Mouse (Mus musculus) regulatory T cell (primary cell): ENCODE data around the gene Cd247.

Source experiments
- in situ Hi-C: fragments of 300-600 bp; cut with MboI, MseI; formaldehyde crosslinking; loops from one replicate; pipeline ENCODE4 v1.15.1; 2025; ENCODE audit warnings: high pct_unique_total_duplicates

The Cd247 gene

DNA sequence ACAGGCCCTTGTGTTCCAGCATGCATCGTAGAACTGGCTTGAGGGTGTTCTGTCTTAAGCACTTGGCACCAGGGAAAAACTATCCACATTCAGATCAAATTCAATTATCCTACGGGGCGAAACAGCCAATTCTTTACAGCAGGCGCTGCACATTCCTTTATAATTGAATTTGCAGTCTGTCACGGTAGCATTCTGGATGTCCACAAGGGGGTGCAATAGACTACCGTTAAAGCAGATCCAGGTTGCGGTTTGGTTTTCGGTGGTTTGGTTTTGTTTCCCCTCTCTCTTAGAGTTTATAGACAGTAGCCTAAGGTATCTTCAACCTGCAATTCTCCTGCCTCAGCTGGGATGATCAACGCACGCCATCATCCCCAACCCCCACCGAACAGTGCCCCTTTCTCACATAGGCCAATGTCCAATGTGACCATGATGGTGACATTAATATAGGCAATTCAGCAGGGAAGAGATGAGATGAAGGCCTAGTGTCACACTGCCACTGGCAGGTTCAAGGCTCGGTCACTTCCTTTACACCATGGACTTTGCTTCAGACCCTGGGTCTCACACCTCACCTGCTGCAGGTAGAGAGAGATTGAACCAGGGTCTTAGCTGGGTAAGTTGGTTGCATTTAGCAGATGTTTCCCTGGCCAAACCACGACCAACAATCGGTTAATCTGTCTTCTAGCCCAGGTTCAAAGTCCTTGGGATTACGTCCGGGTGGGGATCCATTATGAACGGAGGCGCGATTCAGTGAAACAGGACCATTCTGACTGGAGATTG, 12.8 kb upstream of the Cd247 start:
- in situ Hi-C loops: loop anchor here (5.0 to 10.0 kb wide), 2 partner anchors 377 to 599 kb away; partner anchors contain the start of gene Tada1

DNA sequence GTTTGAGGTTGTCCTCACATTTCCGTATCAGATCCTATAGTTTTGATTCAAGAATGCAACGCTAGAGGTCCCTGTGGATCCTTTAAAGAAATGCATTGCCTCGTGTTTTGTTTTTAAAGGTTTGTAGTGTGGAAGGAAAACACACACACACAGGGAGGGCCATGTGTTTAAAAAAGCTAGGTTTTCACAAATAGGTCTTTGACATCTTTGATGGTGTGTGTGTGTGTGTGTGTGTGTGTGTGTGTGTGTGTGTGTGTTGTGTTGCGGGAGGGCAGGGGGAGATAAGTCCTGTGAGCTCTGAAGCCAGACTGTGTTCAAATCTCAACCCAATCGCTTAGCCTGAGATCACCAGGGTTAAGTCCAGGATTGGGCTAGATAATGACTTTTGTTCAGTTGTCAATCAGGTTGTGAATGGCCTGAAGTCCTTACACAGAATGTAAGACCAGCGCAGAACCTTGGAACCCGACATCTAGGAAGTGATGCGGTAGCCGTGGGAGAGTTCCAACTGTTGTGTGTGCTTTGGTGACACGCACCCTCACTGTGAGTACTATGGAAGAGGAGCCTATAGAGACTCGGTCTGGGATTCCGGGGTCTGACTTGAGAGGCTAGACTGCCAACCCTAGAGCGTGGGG, 8.4 kb upstream of the Cd247 start:
- in situ Hi-C loops: loop anchor here (5.0 to 10.0 kb wide), 3 partner anchors 77 to 595 kb away; partner anchors contain the start of gene Tada1

DNA sequence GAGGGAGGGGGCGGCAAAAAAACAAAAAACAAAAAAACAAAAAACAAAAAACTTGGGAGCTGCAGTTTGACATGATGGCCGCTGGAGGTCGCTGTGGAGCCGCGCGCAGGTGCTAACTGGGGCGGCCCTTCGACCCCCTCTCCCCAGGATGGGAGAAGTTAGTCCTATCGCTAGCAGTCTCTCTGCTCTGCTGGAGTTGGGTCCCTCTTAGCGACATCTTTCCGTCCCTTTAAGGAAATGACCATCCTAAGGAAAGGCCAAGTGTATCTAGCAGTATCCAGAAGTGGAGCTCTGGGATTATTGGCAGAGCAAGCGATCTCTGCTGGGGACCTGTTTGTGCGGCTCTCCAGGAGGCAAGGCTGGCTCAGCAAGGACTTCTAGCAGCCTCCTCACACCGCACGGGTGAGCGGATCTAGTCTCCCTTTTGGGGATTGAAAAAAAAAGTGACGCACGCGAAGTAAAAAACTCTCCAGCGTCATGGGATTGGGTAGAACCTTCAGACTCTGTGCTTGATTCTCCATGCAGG, 7.8 kb upstream of the Cd247 start:
- in situ Hi-C loops: loop anchor here (5.0 kb wide), 1 partner anchor 77 kb away; no protein-coding TSS in a partner anchor

DNA sequence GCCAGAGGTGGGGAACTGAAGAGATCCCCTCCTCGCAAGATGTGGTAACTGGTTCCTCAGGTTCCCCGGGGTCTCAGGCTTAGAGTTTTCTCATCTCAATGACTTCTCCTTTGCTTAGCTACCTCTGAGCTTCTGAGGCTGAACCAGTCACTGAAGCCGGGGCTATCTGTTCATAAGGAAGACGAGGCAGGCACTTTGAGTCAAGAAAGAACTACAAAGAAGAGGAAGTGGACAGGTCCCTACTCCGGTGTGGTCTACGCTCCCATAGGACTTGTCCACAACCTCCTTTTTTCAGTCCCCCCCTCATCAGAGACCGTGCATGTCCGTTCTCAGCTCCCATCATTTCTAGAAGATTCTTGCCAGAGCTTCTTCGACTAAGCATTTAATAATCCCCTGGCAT, 7.1 kb upstream of the Cd247 start:
- in situ Hi-C loops: loop anchor here (5.0 kb wide), 1 partner anchor 76 kb away; no protein-coding TSS in a partner anchor

DNA sequence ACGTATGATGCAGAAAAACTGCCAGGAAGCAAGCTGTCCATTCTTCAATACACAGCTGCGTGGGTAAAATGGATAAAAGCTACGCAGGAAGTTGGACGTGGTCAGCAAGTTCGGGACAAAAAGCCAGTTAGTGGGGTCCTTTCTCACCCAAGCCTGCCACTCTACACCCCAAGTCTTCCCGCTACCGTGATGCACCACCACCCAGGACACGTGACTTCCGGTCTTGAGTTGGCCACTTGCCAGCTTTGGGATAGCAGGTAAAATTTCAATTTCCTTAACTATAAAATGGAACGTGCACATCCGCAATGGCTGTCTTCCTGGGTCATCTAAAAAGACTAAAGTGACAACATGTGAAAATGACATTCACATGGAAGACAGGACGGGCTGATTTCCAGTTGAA, 6.6 kb upstream of the Cd247 start:
- in situ Hi-C loops: loop anchor here (5.0 kb wide), 1 partner anchor 75 kb away; no protein-coding TSS in a partner anchor

DNA sequence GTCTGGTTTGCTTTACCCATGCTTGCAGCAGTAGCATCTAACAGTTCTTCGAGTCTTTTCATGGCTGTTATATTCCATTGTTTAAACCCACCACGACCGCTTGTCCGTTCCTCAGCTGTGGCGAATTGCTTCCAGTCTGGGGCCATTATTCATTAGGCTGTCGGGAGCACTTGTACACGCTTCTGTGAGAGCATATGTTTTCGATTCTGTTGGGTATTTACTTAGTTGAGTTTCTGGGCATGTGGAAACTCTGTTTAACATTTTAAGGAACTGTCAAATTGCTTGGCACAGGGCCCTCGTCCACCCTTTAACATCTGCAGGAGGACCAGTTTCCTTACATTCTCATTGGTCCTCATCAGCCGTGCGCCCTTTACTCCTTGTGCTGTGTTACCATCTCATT, 2.2 kb upstream of the Cd247 start:
- in situ Hi-C loops: no loop called here

DNA sequence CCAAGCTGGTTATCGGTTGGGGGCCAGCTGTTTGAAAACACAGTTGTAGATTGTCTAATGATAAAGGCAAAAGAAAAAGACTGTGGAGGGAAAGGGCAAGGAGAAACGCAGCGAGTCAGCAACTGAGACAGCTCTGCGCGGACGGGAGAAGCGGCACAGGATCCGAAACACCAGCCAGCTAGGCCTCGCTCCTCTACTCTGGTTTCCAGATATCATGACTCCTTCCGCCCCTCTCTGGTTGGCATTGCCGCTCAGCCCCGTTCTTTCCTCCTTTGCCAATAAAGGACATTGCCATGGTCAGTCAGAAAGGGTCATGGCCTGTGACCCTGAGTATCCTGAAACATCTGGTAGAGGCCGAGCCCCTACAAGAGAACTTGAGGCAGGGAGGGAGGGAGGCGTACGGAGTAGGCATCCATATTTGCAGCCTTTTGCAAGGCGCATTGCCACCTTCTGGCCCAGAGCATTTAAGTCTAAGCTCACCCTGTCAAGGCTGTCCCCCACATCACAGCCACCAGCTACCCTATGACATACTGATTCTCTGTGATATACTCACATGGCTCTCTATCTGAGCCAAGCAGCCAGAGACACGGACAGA, 682 bp downstream of the Cd247 start:
- in situ Hi-C loops: no loop called here

DNA sequence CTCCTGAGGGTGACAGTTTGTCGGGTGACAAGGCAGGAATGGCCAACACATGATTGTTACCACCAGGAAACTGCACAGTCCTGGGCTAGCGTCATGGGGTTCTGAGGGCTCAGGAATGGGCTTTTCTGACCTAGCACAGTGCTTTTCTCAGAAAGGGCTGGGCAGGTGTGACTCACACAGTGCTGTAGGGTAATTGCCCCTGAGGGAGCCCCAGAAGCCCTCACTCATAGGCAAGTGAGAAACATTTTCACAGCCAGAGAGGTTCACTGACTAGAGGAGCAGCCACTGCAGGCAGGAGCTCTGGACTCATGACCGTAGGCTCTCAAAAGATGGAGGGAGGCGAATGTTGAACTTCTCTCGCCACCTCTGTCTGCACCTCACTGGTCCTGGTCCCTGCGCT, 1.5 kb downstream of the Cd247 start:
- in situ Hi-C loops: loop anchor here (10.0 kb wide), 2 partner anchors 825 to 1715 kb away; no protein-coding TSS in a partner anchor

DNA sequence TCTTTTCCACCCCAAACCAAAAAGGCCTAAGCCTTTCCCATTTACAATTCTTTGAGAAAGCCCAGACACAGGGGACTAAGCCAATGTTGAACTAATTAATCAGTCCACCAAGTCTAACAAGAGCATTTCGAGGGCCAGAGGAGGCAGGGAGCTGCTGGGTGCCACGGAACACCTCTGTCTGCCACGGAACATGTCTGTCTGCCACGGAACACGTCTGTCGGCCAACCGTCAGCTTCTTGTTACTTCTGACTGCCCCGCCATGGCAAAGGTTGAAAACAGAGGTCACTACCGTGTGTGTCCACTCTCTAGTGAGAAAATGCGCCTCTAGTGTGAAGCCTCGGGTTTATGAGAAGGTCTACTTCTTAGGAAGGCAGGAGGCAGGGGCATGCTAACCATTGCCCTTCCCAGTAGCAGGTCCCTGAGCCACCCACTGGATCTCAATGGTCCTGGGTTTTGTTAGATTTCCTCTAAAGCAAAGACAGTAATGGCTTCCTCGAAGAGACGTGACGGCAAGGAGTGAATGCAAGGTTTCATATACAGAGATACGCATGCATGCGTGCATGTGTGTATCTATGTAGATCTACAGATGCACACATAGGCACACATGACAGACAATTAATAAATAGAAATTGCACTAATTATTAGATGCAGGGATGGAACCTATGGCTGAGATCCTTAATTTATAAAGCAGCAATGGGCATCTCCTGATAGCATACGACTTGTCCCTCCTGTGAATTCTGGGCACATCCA, 2.2 kb downstream of the Cd247 start:
- in situ Hi-C loops: loop anchor here (10.0 kb wide), 2 partner anchors 826 to 1716 kb away; no protein-coding TSS in a partner anchor

DNA sequence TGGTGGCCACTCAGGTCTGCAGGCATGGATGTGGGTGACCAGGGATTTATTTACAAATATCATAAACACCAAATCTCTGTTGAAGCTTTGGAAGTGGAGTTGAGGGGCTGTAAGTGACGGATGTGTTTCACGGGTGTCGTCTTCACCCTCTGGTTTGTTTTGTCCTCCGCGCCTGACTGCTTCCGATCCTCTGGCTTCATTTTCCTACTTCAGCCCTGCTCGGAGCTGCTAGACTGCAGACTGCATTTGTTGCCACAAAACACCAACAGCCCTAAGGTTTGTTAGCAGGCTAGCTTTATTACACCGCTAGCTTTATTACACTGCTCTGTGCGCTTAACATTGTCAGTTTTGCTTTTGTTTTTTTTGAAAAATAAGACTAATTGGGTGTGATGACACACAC, 2.9 kb downstream of the Cd247 start:
- in situ Hi-C loops: loop anchor here (10.0 kb wide), 2 partner anchors 827 to 1717 kb away; no protein-coding TSS in a partner anchor

DNA sequence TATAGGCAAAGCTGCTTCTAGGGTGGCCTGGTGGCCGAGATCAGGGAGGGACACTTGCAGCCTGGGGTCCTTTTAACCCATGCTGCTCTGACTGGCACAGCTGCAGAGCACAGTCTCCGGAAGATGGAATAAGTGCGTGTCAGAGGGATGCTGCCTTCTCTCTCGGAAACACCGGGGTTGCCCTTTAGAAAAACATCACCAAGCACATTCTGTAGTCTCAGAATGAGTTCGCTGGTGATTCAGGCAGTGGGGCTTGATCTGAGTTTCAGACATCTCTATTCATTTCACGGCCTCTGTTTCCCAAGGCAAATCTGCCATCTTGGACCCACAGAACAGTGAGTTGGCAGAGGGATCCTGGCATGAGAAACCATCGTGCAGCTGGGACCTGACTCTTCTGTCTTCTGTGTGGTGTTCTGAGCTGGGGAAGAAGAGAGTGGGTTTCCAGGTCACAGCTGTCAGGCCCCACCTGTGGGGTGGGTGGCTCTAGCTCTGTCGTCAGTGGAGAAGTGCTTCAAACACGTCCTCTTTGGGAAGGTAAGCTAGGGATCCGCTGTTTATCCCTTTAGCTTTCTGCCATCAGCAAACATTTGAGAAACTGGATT, 13.3 kb downstream of the Cd247 start:
- in situ Hi-C loops: no loop called here

DNA sequence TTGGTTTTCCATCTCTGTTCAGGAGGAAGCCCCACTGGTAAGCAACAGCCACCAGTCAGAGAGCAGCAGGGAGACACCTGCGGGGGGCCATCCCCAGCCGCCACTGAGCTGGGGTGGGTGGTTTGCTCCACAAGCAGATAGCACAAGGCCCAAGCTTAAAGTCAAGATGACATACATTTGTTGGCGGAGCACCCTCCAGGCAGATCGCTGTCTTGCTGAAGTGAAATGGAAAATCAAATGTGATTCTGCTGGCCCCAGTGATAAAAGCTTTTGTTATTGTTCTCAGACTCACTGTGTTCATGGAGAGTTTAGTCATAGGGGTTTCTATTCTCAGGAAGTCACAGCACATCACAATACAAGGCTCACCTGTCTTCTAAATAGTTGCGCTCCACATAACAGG, 14.6 kb downstream of the Cd247 start:
- in situ Hi-C loops: no loop called here

DNA sequence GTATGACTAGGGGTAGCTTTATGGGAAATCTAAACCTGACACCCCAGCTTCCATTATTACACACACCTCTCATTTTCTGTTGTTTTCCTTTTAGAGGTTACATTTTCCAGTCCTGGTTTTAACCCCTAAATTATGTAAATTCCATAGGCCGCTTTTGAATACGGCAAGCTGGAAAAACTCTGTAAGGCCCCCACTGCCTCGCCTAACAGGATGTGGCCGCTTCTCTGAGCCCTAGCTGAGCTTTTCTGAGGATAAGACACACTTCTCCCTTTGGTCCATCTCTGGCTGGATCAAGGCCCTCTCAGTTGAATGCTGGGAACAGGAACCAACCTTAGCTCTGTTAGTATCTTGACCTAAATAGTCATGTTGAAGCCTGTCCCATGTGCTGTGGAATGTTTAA, 15.7 kb downstream of the Cd247 start:
- in situ Hi-C loops: no loop called here

DNA sequence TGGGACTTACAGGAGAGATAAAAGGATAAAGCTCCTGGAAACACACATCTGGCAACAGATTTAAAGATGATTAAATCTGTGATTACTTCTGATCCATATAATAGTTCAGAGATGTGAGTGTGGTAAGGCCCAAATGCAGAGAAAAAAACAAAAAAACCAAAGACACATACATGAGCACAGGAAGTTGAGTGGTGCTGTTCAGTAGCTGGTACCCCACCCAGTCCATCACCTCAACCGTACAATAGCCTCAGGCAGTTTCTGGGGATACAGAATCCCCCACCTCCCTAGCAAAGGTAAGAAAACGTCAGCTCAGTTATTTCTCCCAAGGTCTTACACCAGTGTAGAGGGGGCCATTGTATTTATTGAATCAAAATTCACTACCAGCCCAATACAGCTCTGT, 22.2 kb downstream of the Cd247 start:
- in situ Hi-C loops: no loop called here

DNA sequence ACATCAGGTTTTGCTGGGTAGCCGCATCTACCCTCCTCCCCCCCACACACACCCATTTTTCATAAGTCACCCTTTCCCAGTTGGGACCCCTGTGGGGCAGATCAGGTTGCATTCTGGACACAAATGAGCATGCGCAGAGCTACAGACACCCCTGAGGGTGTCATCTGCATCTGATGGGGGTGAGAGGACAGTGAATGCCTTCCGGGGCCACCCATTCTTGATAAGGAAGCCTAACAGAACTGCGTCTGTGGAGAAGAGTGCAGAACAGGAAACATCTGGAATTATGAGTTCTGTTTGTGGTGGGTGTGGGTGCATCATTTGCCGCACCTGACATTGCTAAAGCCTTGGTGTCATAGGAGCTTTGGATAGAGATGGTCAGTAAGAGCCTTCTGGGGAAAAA, 22.7 kb downstream of the Cd247 start:
- in situ Hi-C loops: no loop called here

DNA sequence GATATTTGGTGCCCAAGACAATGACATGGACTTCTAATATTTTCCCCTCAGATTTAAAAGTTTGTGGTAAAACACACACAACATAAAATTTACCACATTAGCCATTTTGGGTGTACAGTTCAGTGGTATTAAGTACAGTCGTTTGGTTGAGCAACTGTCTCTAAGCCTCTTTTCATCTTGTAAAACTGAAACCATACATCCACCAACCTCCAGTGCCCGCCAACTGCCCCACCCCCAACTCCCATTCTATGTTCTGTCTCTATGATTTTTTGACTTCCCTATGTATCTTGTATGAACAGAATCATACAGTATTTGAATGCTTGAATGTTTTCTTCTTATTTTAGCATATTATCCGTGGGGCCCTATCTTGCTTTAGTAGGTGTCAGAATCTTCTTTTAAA, 24.3 kb downstream of the Cd247 start:
- in situ Hi-C loops: no loop called here

DNA sequence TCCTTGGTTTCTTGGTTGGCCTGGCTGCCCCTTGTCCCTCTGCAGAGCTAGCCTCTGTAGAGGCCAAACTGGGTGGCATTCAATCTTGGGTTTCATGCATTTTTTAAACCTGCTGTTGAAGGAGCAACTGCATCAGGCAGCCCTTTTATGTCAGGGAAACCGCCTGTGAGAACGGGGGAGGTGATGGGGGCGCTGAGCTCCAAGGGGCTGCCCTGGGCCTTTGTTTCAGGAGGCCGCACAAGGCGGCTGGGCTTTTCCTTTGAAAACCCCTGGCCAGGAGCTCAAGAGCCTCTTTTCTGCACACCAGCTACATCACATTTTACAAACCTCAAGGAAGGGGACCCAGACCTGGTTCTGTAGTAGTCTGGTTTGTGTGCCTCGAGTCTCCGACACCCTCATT, 25.6 kb downstream of the Cd247 start:
- in situ Hi-C loops: no loop called here

DNA sequence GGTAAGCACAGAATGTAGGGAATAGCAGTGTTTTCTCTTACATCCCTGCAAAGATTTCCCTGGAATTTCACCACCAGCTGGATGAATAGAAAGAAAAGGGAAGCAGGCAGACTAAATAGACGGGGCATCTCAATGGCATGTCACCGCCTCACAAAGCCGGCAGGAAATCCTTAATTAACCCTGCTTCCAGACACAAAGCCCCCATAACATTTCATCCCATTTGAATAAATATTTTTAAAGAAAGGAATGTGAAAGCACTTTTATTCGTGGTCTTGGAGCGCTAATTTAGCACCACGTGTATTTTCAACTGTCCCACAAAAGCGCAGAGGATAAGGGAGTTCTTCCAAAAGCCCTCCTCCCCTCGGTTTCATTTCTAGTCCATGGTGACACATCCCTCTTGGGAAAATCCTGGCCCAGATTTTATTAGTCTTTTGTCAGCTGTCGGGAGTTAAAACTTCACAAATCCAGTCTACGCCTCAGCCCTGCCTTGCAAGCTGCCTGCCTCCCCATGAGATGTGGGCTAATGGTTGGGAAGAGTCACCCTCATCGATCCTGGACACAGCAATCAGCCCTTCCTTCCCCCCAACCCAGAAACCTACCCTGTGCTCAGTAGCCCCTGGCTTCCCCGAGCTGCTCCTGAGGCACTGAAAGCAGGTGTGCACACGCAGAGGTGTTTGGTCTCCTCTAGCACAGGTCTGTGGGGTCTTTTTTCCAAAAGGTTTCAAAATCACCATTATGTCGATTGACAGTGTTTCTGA, 26.2 kb downstream of the Cd247 start:
- in situ Hi-C loops: no loop called here

DNA sequence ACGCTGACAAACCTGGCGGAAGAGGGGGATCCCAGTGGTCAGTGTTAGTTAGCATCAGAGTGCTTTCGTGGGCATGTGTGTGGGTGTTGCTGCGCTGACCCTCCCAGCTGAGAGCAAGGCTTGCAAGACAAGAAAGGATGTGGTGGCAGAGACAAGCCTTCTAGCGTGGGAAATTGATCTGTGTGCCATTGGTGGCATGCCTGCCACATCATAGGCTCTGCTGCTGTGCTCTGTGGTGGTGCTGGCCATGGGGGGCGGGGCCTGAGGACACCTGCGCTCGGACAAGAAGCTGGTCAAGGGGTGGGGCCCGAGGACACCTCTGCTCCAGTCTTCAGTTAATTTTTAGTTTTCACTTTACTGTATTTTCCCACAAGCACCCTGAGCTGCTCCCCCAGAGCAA, 27.9 kb downstream of the Cd247 start:
- in situ Hi-C loops: no loop called here

DNA sequence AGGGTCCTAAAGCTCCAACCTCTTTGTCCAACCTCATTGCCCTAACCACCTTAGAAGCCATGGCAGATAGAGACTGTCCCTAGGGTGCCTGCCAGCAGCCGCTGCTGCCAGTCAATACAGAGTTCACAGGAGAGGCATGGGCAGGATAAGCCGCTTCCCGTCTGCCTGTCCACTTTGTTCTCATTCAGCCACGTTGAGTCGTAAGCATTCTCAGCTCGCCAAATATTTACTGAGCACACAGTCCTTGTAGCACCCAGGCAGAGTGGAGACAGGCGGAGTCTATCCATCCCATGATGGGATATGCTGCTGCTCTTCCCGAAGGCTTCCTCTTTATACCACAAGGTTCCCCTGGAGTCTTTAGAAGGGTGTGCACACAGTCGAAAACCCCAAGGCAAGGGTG, 28.8 kb downstream of the Cd247 start:
- in situ Hi-C loops: no loop called here
